Mouse (Mus musculus) G1E (cell line): ENCODE results near the gene Trim9.

ENCODE experiments used
- CTCF ChIP-seq: IDR thresholded peaks from 2 replicates; pipeline ENCODE4 v1.5.1; 2012; ENCODE audit warnings: low read depth, low read length, inconsistent platforms, mixed read lengths
- GATA1 ChIP-seq: IDR thresholded peaks from 2 replicates; pipeline ENCODE4 v1.6.1; 2012; ENCODE audit warnings: borderline replicate concordance, low read length, inconsistent platforms, mixed read lengths
- POLR2AphosphoS5 ChIP-seq: IDR thresholded peaks from 2 replicates; pipeline ENCODE4 v1.6.1; 2012; ENCODE audit warnings: low read depth, low read length, inconsistent platforms; ENCODE audit not compliant: insufficient replicate concordance
- TAL1 ChIP-seq: conservative IDR thresholded peaks from 2 replicates; pipeline ENCODE4 v1.6.1; 2012; ENCODE audit warnings: low read depth, low read length, inconsistent platforms, mixed read lengths

DNA sequence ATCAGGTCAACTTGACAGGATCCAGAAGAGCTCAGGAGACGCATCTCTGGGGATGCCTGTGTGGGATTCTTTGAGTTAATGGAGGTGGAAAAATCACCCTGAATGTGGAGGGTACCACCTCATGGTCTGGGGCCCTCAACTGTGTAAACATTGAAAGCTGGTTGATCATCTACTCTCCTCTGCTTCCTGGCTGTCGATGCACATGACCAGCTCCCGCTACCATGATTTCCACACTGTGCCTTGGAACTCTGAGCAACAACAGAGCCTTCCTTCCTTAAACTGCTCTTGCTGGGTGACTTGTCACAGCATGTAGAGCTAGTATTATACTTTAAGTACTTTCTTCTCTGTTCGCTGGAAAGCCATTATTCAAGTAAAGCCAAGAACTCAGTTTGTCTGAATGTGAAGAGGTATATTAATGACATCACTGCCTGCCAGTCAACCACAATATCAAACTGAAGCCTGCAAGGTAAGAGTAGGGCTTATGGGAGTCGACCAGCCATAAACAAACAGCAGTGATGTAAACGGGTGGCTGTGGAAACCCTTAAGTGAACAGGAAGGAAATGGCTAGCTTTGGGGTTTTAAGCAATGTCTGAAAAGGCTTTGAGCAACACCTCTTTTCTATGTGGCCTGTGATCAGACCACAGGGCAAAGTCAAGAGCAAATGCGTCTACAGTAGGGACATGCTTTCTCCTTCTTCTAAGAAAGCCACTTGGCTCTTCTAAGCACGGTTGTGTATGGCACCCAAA is 128.4 kb downstream of the Trim9 start:
- TF ChIP-seq CTCF = no peak
- no peak for TF ChIP-seq GATA1
- no peak for TF ChIP-seq TAL1
- no peak for TF ChIP-seq POLR2AphosphoS5
